Mouse (Mus musculus) bone marrow macrophage, adult 2 months (primary cell): Measurements from ENCODE around the gene Actb. TPM values are rescaled to one million over a fixed set of nuclear protein-coding genes. Genes with fewer than 3 reads are reported as not detected.

Experiments
- H3K27ac ChIP-seq: 2 replicates; pipeline ENCODE4 v1.5.1; 2012; ENCODE audit warnings: low read depth, low read length; ENCODE audit not compliant: insufficient read depth
- H3K4me1 ChIP-seq: 2 replicates; pipeline ENCODE4 v1.6.1; 2012; ENCODE audit warnings: low read length; ENCODE audit not compliant: control insufficient read depth, insufficient read depth
- H3K4me3 ChIP-seq: 2 replicates; pipeline ENCODE4 v1.5.1; 2012; ENCODE audit warnings: mild to moderate bottlenecking, low read length, moderate library complexity; ENCODE audit not compliant: insufficient read depth
- CTCF ChIP-seq: IDR thresholded peaks from 2 replicates; pipeline ENCODE4 v1.5.1; 2012; ENCODE audit warnings: low read depth, mild to moderate bottlenecking, low read length, moderate library complexity
- POLR2A ChIP-seq: IDR thresholded peaks from 2 replicates; pipeline ENCODE4 v1.6.1; 2012; ENCODE audit warnings: mild to moderate bottlenecking, low read depth, low read length, borderline replicate concordance
- polyA plus RNA-seq: library from polyadenylated mRNA; stranded (reverse); fragments of >200 nt; gene quantifications from 2 replicates; pipeline ENCODE4 v1.2.4, GENCODE M21; 2012; ENCODE audit not compliant: missing spikeins, insufficient read depth, insufficient read length

Actb gene
- polyA plus RNA-seq, 1 experiment = 8,885 TPM

GRCm38 (mm10) chr5:142923781-142924180, 17.2 kb upstream of the Actb start:
- TF ChIP-seq CTCF (no peak), POLR2A (no peak)
- Histone ChIP-seq H3K4me3 (no peak overlapping the region), H3K27ac (no peak overlapping the region), H3K4me1 (peaks cover 58% of the 10 kb centered on the region)

- H3K4me1 ChIP-seq = peaks cover 47% of the 10 kb centered on the region
- H3K4me3 ChIP-seq = no peak overlapping the region
- H3K27ac ChIP-seq = no peak overlapping the region
- TF ChIP-seq POLR2A (no peak), CTCF (no peak)
These were observed 15.7 kb upstream of the Actb start for GRCm38 (mm10) chr5:142922251-142922650.

- no peak for TF ChIP-seq POLR2A
- no peak for TF ChIP-seq CTCF
- peak overlapping the region; percentile 91 for H3K27ac ChIP-seq
- H3K4me3 ChIP-seq = peak overlapping the region; percentile 18
- peaks cover 37% of the 10 kb centered on the region for H3K4me1 ChIP-seq
These were observed 14.5 kb upstream of the Actb start for GRCm38 (mm10) chr5:142921074-142921459.

GRCm38 (mm10) chr5:142920311-142921073, 13.9 kb upstream of the Actb start:
- peak overlapping the region; percentile 18 for H3K4me3 ChIP-seq
- TF ChIP-seq CTCF = no peak
- TF ChIP-seq POLR2A = no peak
- peaks cover 32% of the 10 kb centered on the region for H3K4me1 ChIP-seq
- peak overlapping the region; percentile 91 for H3K27ac ChIP-seq

GRCm38 (mm10) chr5:142917402-142917801, 10.8 kb upstream of the Actb start:
- H3K4me1 ChIP-seq = peaks cover 30% of the 10 kb centered on the region
- no peak for TF ChIP-seq POLR2A
- TF ChIP-seq CTCF = no peak
- H3K27ac ChIP-seq = no peak overlapping the region
- no peak overlapping the region for H3K4me3 ChIP-seq

GRCm38 (mm10) chr5:142916593-142916992, 10.0 kb upstream of the Actb start:
- H3K4me1 ChIP-seq = peaks cover 29% of the 10 kb centered on the region
- H3K27ac ChIP-seq = no peak overlapping the region
- no peak overlapping the region for H3K4me3 ChIP-seq
- TF ChIP-seq POLR2A (no peak), CTCF (no peak)

- Histone ChIP-seq H3K27ac (no peak overlapping the region), H3K4me3 (no peak overlapping the region), H3K4me1 (peaks cover 33% of the 10 kb centered on the region)
- TF ChIP-seq CTCF = no peak
- no peak for TF ChIP-seq POLR2A
These were observed 8.7 kb upstream of the Actb start for GRCm38 (mm10) chr5:142915231-142915630.

- Histone ChIP-seq H3K4me1 (peaks cover 42% of the 10 kb centered on the region), H3K4me3 (no peak overlapping the region), H3K27ac (no peak overlapping the region)
- TF ChIP-seq POLR2A (no peak), CTCF (no peak)
These were observed 6.2 kb upstream of the Actb start for GRCm38 (mm10) chr5:142912739-142913138.

- Histone ChIP-seq H3K4me1 (peaks cover 46% of the 10 kb centered on the region), H3K27ac (no peak overlapping the region), H3K4me3 (no peak overlapping the region)
- TF ChIP-seq CTCF = no peak
- no peak for TF ChIP-seq POLR2A
These were observed 5.8 kb upstream of the Actb start for GRCm38 (mm10) chr5:142912320-142912719.

- TF ChIP-seq POLR2A (no peak), CTCF (no peak)
- no peak overlapping the region for H3K27ac ChIP-seq
- peaks cover 48% of the 10 kb centered on the region for H3K4me1 ChIP-seq
- no peak overlapping the region for H3K4me3 ChIP-seq
These were observed 5.1 kb upstream of the Actb start for GRCm38 (mm10) chr5:142911629-142912028.
